Mouse (Mus musculus): ENCODE results near the gene Rarres1.

Gene Rarres1

GRCm38 (mm10) chr3:67515274-67515801, at the start of gene Rarres1:
TSS of gene Rarres1 (minus strand) at chr3:67515523.
- in situ Hi-C loops (cut with MboI; ENCODE audit: low pct_unique_long_range_greater_than_20kb in 1 of 2, low sequenced_read_pairs in 2 of 2, unreplicated experiment in 1 of 2): no loop called here

- in situ Hi-C loops (cut with MboI; ENCODE audit: low pct_unique_long_range_greater_than_20kb in 1 of 2, low sequenced_read_pairs in 2 of 2, unreplicated experiment in 1 of 2): loop anchor here in 1 of 2 experiments (10.0 to 25.0 kb wide), 2 partner anchors 220 to 428 kb away; no protein-coding TSS in a partner anchor
These were observed 49.5 kb upstream of the Rarres1 start for GRCm38 (mm10) chr3:67564731-67565357.

GRCm38 (mm10) chr3:67557718-67558354, 42.5 kb upstream of the Rarres1 start:
- in situ Hi-C loops (cut with MboI; ENCODE audit: low pct_unique_long_range_greater_than_20kb in 1 of 2, low sequenced_read_pairs in 2 of 2, unreplicated experiment in 1 of 2): loop anchor here in 1 of 2 experiments (25.0 kb wide), 1 partner anchor 421 kb away; no protein-coding TSS in a partner anchor

- in situ Hi-C loops (cut with MboI; ENCODE audit: low pct_unique_long_range_greater_than_20kb in 1 of 2, low sequenced_read_pairs in 2 of 2, unreplicated experiment in 1 of 2): loop anchor here in 1 of 2 experiments (25.0 kb wide), 1 partner anchor 420 kb away; no protein-coding TSS in a partner anchor
These were observed 41.9 kb upstream of the Rarres1 start for GRCm38 (mm10) chr3:67557200-67557651.

GRCm38 (mm10) chr3:67555211-67555610, 39.9 kb upstream of the Rarres1 start:
- in situ Hi-C loops (cut with MboI; ENCODE audit: low pct_unique_long_range_greater_than_20kb in 1 of 2, low sequenced_read_pairs in 2 of 2, unreplicated experiment in 1 of 2): loop anchor here in 1 of 2 experiments (25.0 kb wide), 1 partner anchor 418 kb away; no protein-coding TSS in a partner anchor

GRCm38 (mm10) chr3:67553927-67554448, 38.7 kb upstream of the Rarres1 start:
- in situ Hi-C loops (cut with MboI; ENCODE audit: low pct_unique_long_range_greater_than_20kb in 1 of 2, low sequenced_read_pairs in 2 of 2, unreplicated experiment in 1 of 2): loop anchor here in 1 of 2 experiments (25.0 kb wide), 1 partner anchor 417 kb away; no protein-coding TSS in a partner anchor

- in situ Hi-C loops (cut with MboI; ENCODE audit: low pct_unique_long_range_greater_than_20kb in 1 of 2, low sequenced_read_pairs in 2 of 2, unreplicated experiment in 1 of 2): loop anchor here in 1 of 2 experiments (25.0 kb wide), 1 partner anchor 416 kb away; no protein-coding TSS in a partner anchor
These were observed 38.0 kb upstream of the Rarres1 start for GRCm38 (mm10) chr3:67553281-67553680.

- in situ Hi-C loops (cut with MboI; ENCODE audit: low pct_unique_long_range_greater_than_20kb in 1 of 2, low sequenced_read_pairs in 2 of 2, unreplicated experiment in 1 of 2): loop anchor here in 1 of 2 experiments (25.0 kb wide), 1 partner anchor 414 kb away; no protein-coding TSS in a partner anchor
These were observed 35.9 kb upstream of the Rarres1 start for GRCm38 (mm10) chr3:67551193-67551592.

GRCm38 (mm10) chr3:67543630-67544029, 28.3 kb upstream of the Rarres1 start:
- in situ Hi-C loops (cut with MboI; ENCODE audit: low pct_unique_long_range_greater_than_20kb in 1 of 2, low sequenced_read_pairs in 2 of 2, unreplicated experiment in 1 of 2): no loop called here

- in situ Hi-C loops (cut with MboI; ENCODE audit: low pct_unique_long_range_greater_than_20kb in 1 of 2, low sequenced_read_pairs in 2 of 2, unreplicated experiment in 1 of 2): no loop called here
These were observed 9.4 kb upstream of the Rarres1 start for GRCm38 (mm10) chr3:67524768-67525167.

- in situ Hi-C loops (cut with MboI; ENCODE audit: low pct_unique_long_range_greater_than_20kb in 1 of 2, low sequenced_read_pairs in 2 of 2, unreplicated experiment in 1 of 2): no loop called here
These were observed 7.4 kb upstream of the Rarres1 start for GRCm38 (mm10) chr3:67522709-67523108.

- in situ Hi-C loops (cut with MboI; ENCODE audit: low pct_unique_long_range_greater_than_20kb in 1 of 2, low sequenced_read_pairs in 2 of 2, unreplicated experiment in 1 of 2): no loop called here
These were observed 5.3 kb upstream of the Rarres1 start for GRCm38 (mm10) chr3:67520568-67521143.

GRCm38 (mm10) chr3:67514801-67515273, 486 bp downstream of the Rarres1 start:
- in situ Hi-C loops (cut with MboI; ENCODE audit: low pct_unique_long_range_greater_than_20kb in 1 of 2, low sequenced_read_pairs in 2 of 2, unreplicated experiment in 1 of 2): no loop called here

GRCm38 (mm10) chr3:67512807-67513206, 2.5 kb downstream of the Rarres1 start:
- in situ Hi-C loops (cut with MboI; ENCODE audit: low pct_unique_long_range_greater_than_20kb in 1 of 2, low sequenced_read_pairs in 2 of 2, unreplicated experiment in 1 of 2): no loop called here

- in situ Hi-C loops (cut with MboI; ENCODE audit: low pct_unique_long_range_greater_than_20kb in 1 of 2, low sequenced_read_pairs in 2 of 2, unreplicated experiment in 1 of 2): no loop called here
These were observed 7.0 kb downstream of the Rarres1 start for GRCm38 (mm10) chr3:67508216-67508892.

GRCm38 (mm10) chr3:67505286-67505685, 10.0 kb downstream of the Rarres1 start:
- in situ Hi-C loops (cut with MboI; ENCODE audit: low pct_unique_long_range_greater_than_20kb in 1 of 2, low sequenced_read_pairs in 2 of 2, unreplicated experiment in 1 of 2): no loop called here

- in situ Hi-C loops (cut with MboI; ENCODE audit: low pct_unique_long_range_greater_than_20kb in 1 of 2, low sequenced_read_pairs in 2 of 2, unreplicated experiment in 1 of 2): no loop called here
These were observed 11.4 kb downstream of the Rarres1 start for GRCm38 (mm10) chr3:67503878-67504277.

GRCm38 (mm10) chr3:67499406-67499791, 15.9 kb downstream of the Rarres1 start:
- in situ Hi-C loops (cut with MboI; ENCODE audit: low pct_unique_long_range_greater_than_20kb in 1 of 2, low sequenced_read_pairs in 2 of 2, unreplicated experiment in 1 of 2): no loop called here

All from mouse embryonic stem cell (cell line).